Mouse (Mus musculus) frontal cortex, postnatal 10 days (tissue): ENCODE measurements around the gene Hoga1.

Experiments used
- DNase-seq, 2 experiments: peaks; one replicate each; pipeline ENCODE4 v3.0.0; 2022; ENCODE audit warnings: low spot score in 2 of 2, mixed read lengths in 1 of 2

Hoga1 gene

GRCm38 (mm10) chr19:42118596-42118995 is 73.2 kb downstream of the Hoga1 start:
- no peak for DNase-seq

- DNase-seq: no peak
Measured at GRCm38 (mm10) chr19:42120451-42120850, 75.0 kb downstream of the Hoga1 start.
